In genomic region chr1:119557641-119558395, GRCm38 (mm10) we compare ENCODE assay signal across 15 mouse cellular contexts. TPM values are rescaled to one million over a fixed set of nuclear protein-coding genes. Genes with fewer than 3 reads are reported as not detected.
DNase-seq lines count a peak whose midpoint lies in the region; ATAC-seq lines count a peak whose summit lies in the region.
"Had no signal": no experiment of that assay in that cellular context is flagged by ENCODE, and none has a peak within 500 bp of the region (broad histone marks: within the 10 kb centered on the region; RNA-seq: fewer than 3 reads in every experiment).

No protein-coding gene starts in this region.

- no peak overlapping the region for H3K4me3 ChIP-seq in liver, embryonic 15.5 days (replicated peaks)
- H3K4me3 ChIP-seq in liver, embryonic 12.5 days: no peak overlapping the region
- H3K4me3 ChIP-seq: embryonic facial prominence, embryonic 13.5 days; forebrain, embryonic 13.5 days; hindbrain, embryonic 12.5 days; lung, embryonic 15.5 days; midbrain, embryonic 13.5 days; neural tube, embryonic 12.5 days; stomach, embryonic 15.5 days had no signal

- H3K27ac ChIP-seq in liver, embryonic 15.5 days (replicated peaks): peak overlapping the region; percentile 41; the same call in 1 of the 2 replicates
- no peak overlapping the region for H3K27ac ChIP-seq in liver, embryonic 12.5 days
- H3K27ac ChIP-seq: embryonic facial prominence, embryonic 13.5 days; forebrain, embryonic 13.5 days; hindbrain, embryonic 12.5 days; lung, embryonic 15.5 days; midbrain, embryonic 13.5 days; neural tube, embryonic 12.5 days; stomach, embryonic 15.5 days had no signal

- H3K36me3 ChIP-seq in liver, embryonic 15.5 days (replicated peaks): no peaks in the 10 kb centered on the region
- peaks cover 22% of the 10 kb centered on the region; the same call in 1 of the 2 replicates for H3K36me3 ChIP-seq in liver, embryonic 12.5 days
- H3K36me3 ChIP-seq: stomach, embryonic 15.5 days had no signal

- H3K9ac ChIP-seq in liver, embryonic 15.5 days: no peak overlapping the region
- no peak overlapping the region for H3K9ac ChIP-seq in liver, embryonic 12.5 days
- H3K9ac ChIP-seq: embryonic facial prominence, embryonic 13.5 days; forebrain, embryonic 13.5 days; hindbrain, embryonic 12.5 days; lung, embryonic 15.5 days; midbrain, embryonic 13.5 days; neural tube, embryonic 12.5 days; stomach, embryonic 15.5 days had no signal

- intact Hi-C loops in heart, postnatal 25 days (cut with DNase I): no loop called here

- no peaks in the 10 kb centered on the region for H3K9me3 ChIP-seq in liver, embryonic 15.5 days (replicated peaks)
- no peaks in the 10 kb centered on the region for H3K9me3 ChIP-seq in liver, embryonic 12.5 days (replicated peaks)
- H3K9me3 ChIP-seq: embryonic facial prominence, embryonic 13.5 days; forebrain, embryonic 13.5 days; lung, embryonic 15.5 days; neural tube, embryonic 12.5 days; stomach, embryonic 15.5 days had no signal

- no peak overlapping the region for H3K4me2 ChIP-seq in liver, embryonic 15.5 days
- no peak overlapping the region for H3K4me2 ChIP-seq in liver, embryonic 12.5 days
- H3K4me2 ChIP-seq: embryonic facial prominence, embryonic 13.5 days; forebrain, embryonic 13.5 days; hindbrain, embryonic 12.5 days; lung, embryonic 15.5 days; midbrain, embryonic 13.5 days; neural tube, embryonic 12.5 days; stomach, embryonic 15.5 days had no signal

- peaks cover 8% of the 10 kb centered on the region; the same call in 1 of the 2 replicates for H3K4me1 ChIP-seq in liver, embryonic 15.5 days (replicated peaks)
- H3K4me1 ChIP-seq in liver, embryonic 12.5 days: no peaks in the 10 kb centered on the region
- H3K4me1 ChIP-seq: embryonic facial prominence, embryonic 13.5 days; forebrain, embryonic 13.5 days; hindbrain, embryonic 12.5 days; lung, embryonic 15.5 days; midbrain, embryonic 13.5 days; neural tube, embryonic 12.5 days; stomach, embryonic 15.5 days had no signal

- 72% methylated on average over 4 of the region's 4 CpGs for WGBS in liver, embryonic 15.5 days (ENCODE audit: insufficient replicate concordance)
- 82% methylated on average over 4 of the region's 4 CpGs for WGBS in liver, embryonic 12.5 days (ENCODE audit: insufficient replicate concordance)

- peak; percentile 21 to 32 for DNase-seq in heart, adult 9 months (ENCODE audit: low spot score in 2 of 2)
- no peak for DNase-seq in heart, postnatal 25 days (ENCODE audit: low spot score)
- DNase-seq in adipocyte (ENCODE audit: low spot score): peak; percentile 78
- peak; percentile 55 for DNase-seq in fibroblast of lung, adult 2 months (ENCODE audit: low read depth)
- DNase-seq in spleen, postnatal 14 days (ENCODE audit: low spot score in 2 of 2): no peak
- DNase-seq: cerebellum, postnatal 10 days had no signal

- no peak; the same call in 1 of the 2 replicates for ATAC-seq in liver, embryonic 15.5 days (ENCODE audit: insufficient read depth)
- ATAC-seq in liver, embryonic 12.5 days: no peak
- ATAC-seq: forebrain, embryonic 13.5 days; midbrain, embryonic 13.5 days had no signal

- no peaks in the 10 kb centered on the region for H3K27me3 ChIP-seq in liver, embryonic 15.5 days
- no peaks in the 10 kb centered on the region for H3K27me3 ChIP-seq in liver, embryonic 12.5 days (replicated peaks)
- H3K27me3 ChIP-seq: embryonic facial prominence, embryonic 13.5 days; forebrain, embryonic 13.5 days; hindbrain, embryonic 12.5 days; lung, embryonic 15.5 days; midbrain, embryonic 13.5 days; neural tube, embryonic 12.5 days; stomach, embryonic 15.5 days had no signal

RNA-seq across cellular contexts. Expression of gene Tmem185b, which starts 31.9 kb away (rescaled TPM):
- total RNA-seq in heart, postnatal 25 days (2021): 10 to 100 TPM; 15.2 to 16.4 TPM
- 7.9 TPM in 2 replicates for polyA plus RNA-seq in liver, embryonic 15.5 days (2015; fragmentation: Nextera tagmentation; extraction: Ambion mirVana)
- polyA plus RNA-seq in liver, embryonic 12.5 days (2016; fragmentation: Nextera tagmentation; extraction: Ambion mirVana): 11.6 and 11.7 TPM in 2 replicates

RNA-seq across cellular contexts. Expression of gene Ralb, which starts 53.2 kb away (rescaled TPM):
- total RNA-seq in heart, postnatal 25 days (2021): 10 to 100 TPM; 31.3 to 33.6 TPM
- polyA plus RNA-seq in liver, embryonic 15.5 days (2015; fragmentation: Nextera tagmentation; extraction: Ambion mirVana): 37.5 and 38.6 TPM in 2 replicates
- polyA plus RNA-seq in liver, embryonic 12.5 days (2016; fragmentation: Nextera tagmentation; extraction: Ambion mirVana): 58.2 and 58.8 TPM in 2 replicates

Comparison
In these comparisons a context has a peak if more than half of its experiments do, and no peak if none do; other contexts are left out.
1. DNase-seq: peak in heart, adult 9 months (2 of 2), adipocyte (single experiment) and fibroblast of lung, adult 2 months (single experiment); none in heart, postnatal 25 days (single experiment) and spleen, postnatal 14 days (0 of 2).